Mouse (Mus musculus) forebrain, embryonic 12.5 days (tissue): Measurements from ENCODE around the gene Olfr1451. TPM values are rescaled to one million over a fixed set of nuclear protein-coding genes. Genes with fewer than 3 reads are reported as not detected.
"Not testable (repeated sequence)": the region's sequence is repeated elsewhere in the genome, so short reads cannot be mapped to it uniquely, and the experiment has no call there.

Source experiments
- ATAC-seq: fragments of 200-750 bp; cut with Nextera tagmentation; 2 replicates; pipeline ENCODE4 v1.8.0; 2017; ENCODE audit warnings: moderate TSS enrichment; ENCODE audit not compliant: low FRiP score
- H3K27ac ChIP-seq: fragments of 300-500 bp; sonication (generic); 2 replicates; pipeline ENCODE4 v1.5.1; 2016; ENCODE audit warnings: mild to moderate bottlenecking
- H3K27me3 ChIP-seq: fragments of 300-500 bp; sonication (generic); 2 replicates; pipeline ENCODE4 v1.6.1; 2016; ENCODE audit warnings: mild to moderate bottlenecking
- H3K36me3 ChIP-seq: fragments of 300-500 bp; sonication (generic); replicated peaks from 2 replicates; pipeline ENCODE4 v1.6.1; 2016; ENCODE audit warnings: mild to moderate bottlenecking
- H3K4me1 ChIP-seq: fragments of 300-500 bp; sonication (generic); 2 replicates; pipeline ENCODE4 v1.6.1; 2016
- H3K4me2 ChIP-seq: fragments of 300-500 bp; sonication (generic); 2 replicates; pipeline ENCODE4 v1.6.1; 2016; ENCODE audit warnings: mild to moderate bottlenecking, moderate library complexity
- H3K4me3 ChIP-seq: fragments of 300-500 bp; sonication (generic); replicated peaks from 2 replicates; pipeline ENCODE4 v1.5.1; 2016; ENCODE audit warnings: mild to moderate bottlenecking
- H3K9ac ChIP-seq: fragments of 300-500 bp; sonication (generic); 2 replicates; pipeline ENCODE4 v1.6.1; 2016; ENCODE audit warnings: mild to moderate bottlenecking
- H3K9me3 ChIP-seq: fragments of 300-500 bp; sonication (generic); 2 replicates; pipeline ENCODE4 v1.6.1; 2016
- WGBS: fragments of 180-500 bp; shearing (Covaris S2); methylation state at CpG from one replicate; pipeline ENCODE4 v1.1.7; 2016; 5-methylcytosine and 5-hydroxymethylcytosine counted together
- polyA plus RNA-seq: library from polyadenylated mRNA; unstranded; fragments of >200 nt; fragmentation: Nextera tagmentation; extraction: Ambion mirVana; gene quantifications from 2 replicates; pipeline ENCODE4 v1.2.1, GENCODE M21; 2016

The Olfr1451 gene
- not detected in 2 replicates for polyA plus RNA-seq

DNA sequence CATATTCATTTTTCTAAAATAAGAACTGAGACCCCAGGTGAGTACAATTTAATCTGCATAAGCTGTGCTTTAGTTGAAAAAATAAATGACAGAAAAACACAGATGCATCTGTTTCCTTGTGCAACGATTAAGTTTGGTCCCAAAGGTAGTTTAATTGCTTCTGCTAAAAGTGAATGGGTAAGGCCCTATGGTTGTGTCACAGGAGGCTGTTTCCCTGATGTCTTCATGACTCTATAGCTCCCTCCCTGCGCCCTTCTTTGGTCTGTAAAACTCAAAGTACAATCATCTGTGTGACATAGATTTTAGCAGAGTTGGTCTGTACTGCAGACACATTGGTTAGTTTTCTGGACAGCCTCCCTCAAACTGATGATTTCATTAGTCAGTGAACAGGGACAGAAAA is at the start of gene Olfr1451:
Gene Olfr1451, plus strand, starts transcription at position 301 of the 400 bp plus-strand sequence.
- Histone ChIP-seq H3K36me3 (no peaks in the 10 kb centered on the region), H3K27ac (no peak within 1 kb of the TSS), H3K27me3 (no peaks in the 10 kb centered on the region), H3K9me3 (peaks cover 13% of the 10 kb centered on the region; the same call in 1 of the 2 replicates), H3K4me3 (no peak within 1 kb of the TSS), H3K4me1 (no peaks in the 10 kb centered on the region), H3K4me2 (no peak within 1 kb of the TSS), H3K9ac (no peak within 1 kb of the TSS)
- WGBS, result 66% methylated on average over 2 of the region's 2 CpGs
- no peak for ATAC-seq

DNA sequence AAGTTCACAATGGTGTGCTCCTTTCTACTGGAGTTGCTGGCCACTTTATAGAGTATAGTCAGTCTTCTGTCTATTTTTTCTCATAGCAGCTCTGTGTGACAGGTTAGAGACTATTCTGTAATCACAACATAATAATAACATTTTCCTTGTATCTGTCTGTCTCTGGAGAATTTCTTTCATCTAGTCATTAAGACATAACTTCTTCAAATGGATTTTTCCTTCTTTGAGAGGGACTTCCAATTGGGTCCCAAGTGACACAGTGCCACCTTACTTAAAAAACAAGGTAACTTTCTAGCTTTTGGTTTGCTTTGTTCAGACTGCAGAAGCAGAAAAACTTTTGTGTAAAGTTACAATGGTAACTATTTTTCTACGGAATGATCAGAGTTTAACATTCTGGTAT is 44.9 kb upstream of the Olfr1451 start, which contains the start of gene Olfr1450:
Gene Olfr1450, plus strand, starts transcription at position 301 of the 400 bp plus-strand sequence.
- H3K9ac ChIP-seq, result no peak within 1 kb of the TSS
- H3K27ac ChIP-seq, result no peak within 1 kb of the TSS

DNA sequence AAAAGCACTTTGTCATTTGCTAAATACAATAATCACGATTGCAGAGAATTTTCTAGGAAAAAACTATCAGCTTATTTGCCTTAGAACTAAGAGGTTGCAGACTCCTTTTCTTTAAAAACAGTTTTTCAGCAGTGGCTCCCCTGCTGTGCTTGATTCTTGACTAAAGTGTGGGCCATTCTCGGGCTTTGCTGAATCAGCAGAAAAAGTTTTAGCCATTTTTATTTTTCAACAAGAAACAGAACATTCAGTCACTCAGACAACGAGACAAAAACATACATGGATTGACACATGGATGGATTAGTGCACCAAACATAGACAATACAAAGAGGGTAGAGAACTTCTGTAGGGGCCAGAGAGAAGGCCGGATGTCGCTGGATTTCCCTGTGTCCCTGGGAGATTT is 24.7 kb upstream of the Olfr1451 start:
- peaks cover 31% of the 10 kb centered on the region for H3K9me3 ChIP-seq
- not testable (repeated sequence) for H3K4me1 ChIP-seq, H3K9ac ChIP-seq, H3K36me3 ChIP-seq, H3K27ac ChIP-seq, H3K4me3 ChIP-seq, ATAC-seq, H3K27me3 ChIP-seq, H3K4me2 ChIP-seq
- 79% methylated on average over 5 of the region's 5 CpGs for WGBS

More for the DNA sequence above, 44.9 kb upstream of the Olfr1451 start, which contains the start of gene Olfr1450:
- Histone ChIP-seq H3K27me3 (no peaks in the 10 kb centered on the region), H3K36me3 (no peaks in the 10 kb centered on the region), H3K4me2 (no peak within 1 kb of the TSS), H3K4me1 (no peaks in the 10 kb centered on the region), H3K9me3 (peaks cover 10% of the 10 kb centered on the region; the same call in 1 of the 2 replicates), H3K4me3 (no peak within 1 kb of the TSS)
- 94% methylated on average over 1 of the region's 1 CpGs for WGBS
- ATAC-seq, result no peak

DNA sequence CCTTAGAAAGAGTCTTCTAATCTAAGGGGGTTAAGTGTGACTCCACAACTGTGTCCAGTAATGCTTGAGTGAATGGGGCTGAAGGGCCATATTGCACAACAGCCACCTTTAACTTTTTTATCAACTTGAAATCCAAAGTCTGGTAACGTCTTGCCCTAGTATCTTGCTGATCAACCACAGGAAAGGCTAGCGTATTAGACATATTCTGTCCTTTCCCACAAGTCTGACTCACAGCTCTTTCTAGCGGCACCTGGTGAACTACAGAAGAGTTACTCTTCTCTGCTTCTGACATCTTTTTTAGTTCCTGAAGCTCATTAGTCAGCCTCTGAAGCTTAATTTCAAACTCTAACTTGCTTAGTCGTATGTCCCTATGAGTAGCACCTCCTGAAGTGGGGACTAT is 2.5 kb upstream of the Olfr1451 start:
- H3K4me2 ChIP-seq, H3K9me3 ChIP-seq, H3K27ac ChIP-seq, H3K4me3 ChIP-seq, H3K27me3 ChIP-seq, H3K9ac ChIP-seq, H3K4me1 ChIP-seq, ATAC-seq, H3K36me3 ChIP-seq: not testable (repeated sequence)
- 91% methylated on average over 4 of the region's 4 CpGs for WGBS

DNA sequence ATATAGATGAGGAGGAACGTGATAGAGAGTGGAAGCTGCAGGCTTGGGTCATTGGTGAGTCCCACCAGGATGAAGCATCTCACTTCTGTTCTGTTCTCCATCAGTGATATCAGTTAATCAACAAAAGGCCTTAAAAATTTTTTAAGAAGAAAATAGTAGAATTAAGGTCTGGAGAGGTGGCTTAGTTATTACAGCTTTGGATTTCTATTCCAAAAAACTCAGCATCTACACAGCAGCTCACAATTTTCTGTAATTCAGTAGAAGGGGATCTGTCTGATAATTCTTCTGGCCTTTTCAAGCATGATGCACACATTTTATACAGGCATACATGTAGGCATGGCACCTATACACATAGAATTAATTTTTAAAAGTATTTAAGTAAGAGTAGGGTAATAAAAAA is 33.4 kb downstream of the Olfr1451 start, which contains the start of gene Olfr1453:
Gene Olfr1453, minus strand, starts transcription at position 101 of the 400 bp plus-strand sequence.
- H3K27me3 ChIP-seq, result no peaks in the 10 kb centered on the region
- H3K4me1 ChIP-seq, result no peaks in the 10 kb centered on the region
- 0 out of 2 replicates have a peak, but pooled peaks cover 2% of the 10 kb centered on the region for H3K9me3 ChIP-seq
- no peak within 1 kb of the TSS for H3K4me3 ChIP-seq
- H3K27ac ChIP-seq, result no peak within 1 kb of the TSS
- H3K4me2 ChIP-seq, result no peak within 1 kb of the TSS
- H3K9ac ChIP-seq, result no peak within 1 kb of the TSS
- no peak for ATAC-seq
- WGBS, result 54% methylated on average over 1 of the region's 1 CpGs
- H3K36me3 ChIP-seq, result no peaks in the 10 kb centered on the region

Other genes starting within 250 kb of the Olfr1451 start
- 1.8 and 2.2 TPM in 2 replicates for gene Cntf, start 229.4 kb upstream of the Olfr1451 start, polyA plus RNA-seq
- gene Zfp91, start 198.9 kb upstream of the Olfr1451 start, polyA plus RNA-seq, result 22.1 and 23.0 TPM in 2 replicates
- gene Lpxn, start 198.8 kb upstream of the Olfr1451 start, polyA plus RNA-seq, result 0.87 and 1.1 TPM in 2 replicates
- gene Gm5244, start 148.3 kb upstream of the Olfr1451 start, polyA plus RNA-seq, result not detected in 2 replicates
- not detected in 2 replicates for gene Olfr1444, start 137.7 kb upstream of the Olfr1451 start, polyA plus RNA-seq
- gene Olfr1445, start 111.2 kb upstream of the Olfr1451 start, polyA plus RNA-seq, result not detected in 2 replicates
- not detected in 2 replicates for gene Olfr1446, start 101.5 kb upstream of the Olfr1451 start, polyA plus RNA-seq
- gene Olfr1447, start 91.3 kb upstream of the Olfr1451 start, polyA plus RNA-seq, result not detected in 2 replicates
- not detected in 2 replicates for gene Olfr1448, start 70.6 kb upstream of the Olfr1451 start, polyA plus RNA-seq
- gene Olfr1449, start 64.2 kb upstream of the Olfr1451 start, polyA plus RNA-seq, result not detected in 2 replicates
- not detected in 2 replicates for gene Olfr1450, start 44.8 kb upstream of the Olfr1451 start, polyA plus RNA-seq
- gene Olfr1453, start 33.3 kb downstream of the Olfr1451 start, polyA plus RNA-seq, result not detected in 2 replicates
- not detected in 2 replicates for gene Olfr1454, start 65.6 kb downstream of the Olfr1451 start, polyA plus RNA-seq
- gene Olfr1457, start 102.9 kb downstream of the Olfr1451 start, polyA plus RNA-seq, result not detected in 2 replicates
- gene Olfr1458, start 111.8 kb downstream of the Olfr1451 start, polyA plus RNA-seq, result not detected in 2 replicates
- gene Olfr1459, start 154.5 kb downstream of the Olfr1451 start, polyA plus RNA-seq, result not detected in 2 replicates
- not detected in 2 replicates for gene Olfr1461, start 168.0 kb downstream of the Olfr1451 start, polyA plus RNA-seq
- gene Olfr1462, start 190.7 kb downstream of the Olfr1451 start, polyA plus RNA-seq, result not detected in 2 replicates
- not detected in 2 replicates for gene Olfr1463, start 236.3 kb downstream of the Olfr1451 start, polyA plus RNA-seq